Mouse (Mus musculus) hematopoietic stem cell, adult 5-6 weeks (primary cell): Measurements from ENCODE around the gene Spock3. TPM values are rescaled to one million over a fixed set of nuclear protein-coding genes. Genes with fewer than 3 reads are reported as not detected.

ENCODE experiments used
- ATAC-seq, 2 experiments: fragments of 125-278 bp in 1 of 2; replicated peaks in 1 of 2; 2 replicates each; pipeline ENCODE4 v1.8.0; 2016 to 2017; ENCODE audit warnings: inconsistent platforms in 2 of 2, mild to moderate bottlenecking in 2 of 2, moderate number of reproducible peaks in 2 of 2, low read depth in 1 of 2, moderate TSS enrichment in 1 of 2; ENCODE audit not compliant: low FRiP score in 2 of 2, poor library complexity in 2 of 2, severe bottlenecking in 2 of 2, insufficient read depth in 1 of 2, low TSS enrichment in 1 of 2
- total RNA-seq: library from RNA; stranded (forward); fragments of 172-1452, 232-1000 nt; gene quantifications from 2 replicates; pipeline ENCODE4 v1.2.3, GENCODE M21; 2017

The Spock3 gene
- total RNA-seq, 1 experiment from 2014 or later, result not detected

DNA sequence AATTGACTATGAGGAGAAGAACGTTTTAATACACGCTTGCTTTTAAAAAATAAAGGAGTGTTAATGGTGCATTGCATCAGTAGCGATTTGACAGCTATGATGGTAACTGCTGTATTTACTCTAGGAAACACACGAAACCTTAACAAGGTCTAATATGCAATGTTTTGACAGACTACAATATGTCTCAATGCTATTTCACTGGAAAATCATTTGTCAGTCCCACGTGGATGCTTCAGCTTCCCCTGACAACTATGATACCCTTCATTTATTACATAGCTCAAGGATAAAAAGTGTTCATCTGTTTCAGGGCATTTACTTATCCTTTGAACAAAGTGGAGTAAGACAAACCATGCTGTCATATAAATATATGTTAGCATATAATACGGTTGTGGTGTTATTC, 417.8 kb downstream of the Spock3 start:
- ATAC-seq, result no peak

DNA sequence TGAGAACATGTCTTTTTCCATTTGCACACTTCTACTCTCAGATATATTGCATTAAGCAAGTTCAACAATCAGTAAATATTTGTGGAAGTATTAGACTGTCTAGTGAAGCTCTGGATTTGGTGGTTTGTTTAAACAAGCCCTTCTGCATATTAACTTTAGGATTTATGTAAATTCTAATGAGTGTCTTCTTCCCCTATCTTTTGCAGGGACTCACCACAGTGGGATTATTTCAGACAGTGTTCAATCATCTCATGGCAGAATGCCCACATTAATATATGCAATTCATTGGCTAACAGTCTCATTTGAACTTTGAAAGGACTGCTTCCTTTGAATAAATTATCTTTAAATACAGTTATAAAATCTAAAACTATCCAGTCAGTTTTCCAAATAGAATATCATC, 446.9 kb downstream of the Spock3 start:
- ATAC-seq, result no peak
